Mouse (Mus musculus) gastrocnemius, adult 8-10 months (tissue): ENCODE data around the gene Tmed2. TPM values are rescaled to one million over a fixed set of nuclear protein-coding genes. Genes with fewer than 3 reads are reported as not detected.
"Not testable (repeated sequence)": the region's sequence is repeated elsewhere in the genome, so short reads cannot be mapped to it uniquely, and the experiment has no call there.

ENCODE experiments used
- DNase-seq, 2 experiments: peaks; one replicate each; pipeline ENCODE4 v3.0.0; 2022; ENCODE audit warnings: low spot score in 2 of 2
- total RNA-seq, 4 experiments: library from RNA; stranded (reverse); gene quantifications; 2 replicates each; pipeline ENCODE4 v1.2.4; 2022

The Tmed2 gene
- total RNA-seq, 4 experiments from 2014 or later = 149 to 173 (median 155) TPM

DNA sequence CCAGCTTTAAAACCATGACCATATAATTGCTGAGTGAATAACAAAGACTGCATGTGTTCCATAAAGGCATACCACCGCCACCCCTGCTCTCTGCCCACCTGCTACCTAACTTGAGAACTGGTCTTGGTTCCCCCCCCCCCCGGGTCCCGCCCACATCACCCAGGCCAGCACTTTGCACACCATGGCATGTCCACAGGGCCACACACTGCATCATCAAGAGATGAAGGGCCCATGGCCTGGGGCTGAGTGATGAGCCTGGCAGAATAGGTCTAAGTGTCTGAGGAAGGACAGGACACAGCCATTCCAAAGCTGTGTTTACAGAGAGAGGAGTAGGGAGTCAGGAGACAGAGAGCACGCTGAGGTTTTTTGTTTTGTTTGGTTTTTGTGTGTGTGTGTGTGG is 12.1 kb upstream of the Tmed2 start:
- no peak for DNase-seq

DNA sequence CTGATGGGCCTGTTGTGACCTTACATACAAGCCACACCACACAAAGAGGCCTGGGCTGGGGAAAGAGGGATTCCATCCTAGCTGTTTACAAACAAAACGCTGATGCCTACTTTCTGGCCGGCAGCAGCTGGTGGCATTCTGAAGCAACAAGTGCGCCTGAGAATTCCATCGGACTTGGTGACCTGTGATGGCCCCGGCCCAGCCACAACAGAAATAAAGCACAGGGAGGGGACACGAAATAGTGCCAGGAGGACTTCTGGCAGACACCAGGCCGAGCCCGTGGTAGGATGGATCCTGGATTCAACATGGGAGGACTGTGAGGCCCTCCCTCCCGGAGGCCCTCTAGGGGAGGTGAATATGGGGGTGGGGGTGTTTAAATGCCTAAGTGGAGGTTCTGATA is 11.7 kb upstream of the Tmed2 start:
- DNase-seq = peak; percentile 65 to 74

DNA sequence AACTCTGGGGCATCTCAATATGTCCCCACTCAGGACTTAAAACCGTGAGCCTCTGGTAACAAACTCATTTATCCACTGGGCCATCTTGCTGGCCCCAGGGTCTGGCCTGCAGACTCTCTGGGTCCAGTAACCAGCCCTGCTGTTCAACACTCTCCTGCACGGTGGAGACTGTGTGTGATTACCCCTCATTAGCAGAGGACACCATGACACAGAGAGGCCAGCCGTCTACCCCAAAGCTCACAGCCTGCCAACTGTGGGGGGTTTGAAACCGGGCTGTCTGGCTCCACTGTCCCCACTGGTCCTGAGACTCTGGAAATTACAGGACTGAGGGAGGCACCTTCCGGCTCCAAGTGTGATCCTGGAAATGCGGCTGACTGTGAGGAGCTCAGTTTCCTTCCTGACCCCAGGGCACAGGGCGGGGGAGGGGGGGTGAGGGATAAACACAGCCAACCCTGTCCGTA is 11.3 kb upstream of the Tmed2 start:
- DNase-seq = peak; percentile 15 to 38

DNA sequence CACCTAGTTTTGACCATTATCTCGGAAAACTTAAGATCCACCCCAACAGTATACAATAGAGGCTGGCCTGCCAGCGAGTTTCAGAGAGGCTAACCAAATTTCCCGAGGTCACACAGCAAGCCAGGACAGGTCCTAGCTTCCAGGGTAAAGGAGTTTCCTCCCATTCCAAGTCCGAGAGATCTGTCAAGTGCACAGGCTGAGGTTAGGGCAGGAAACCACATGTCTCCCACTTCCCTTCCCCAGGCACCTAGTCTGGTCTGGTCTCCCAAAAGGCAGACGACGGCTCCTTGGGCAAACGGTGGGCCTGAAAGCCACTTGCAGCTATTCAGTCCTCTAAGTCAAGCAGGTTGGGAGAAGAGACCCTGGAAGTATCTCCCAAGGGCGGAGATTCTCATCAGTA is 10.8 kb upstream of the Tmed2 start:
- DNase-seq = no peak

DNA sequence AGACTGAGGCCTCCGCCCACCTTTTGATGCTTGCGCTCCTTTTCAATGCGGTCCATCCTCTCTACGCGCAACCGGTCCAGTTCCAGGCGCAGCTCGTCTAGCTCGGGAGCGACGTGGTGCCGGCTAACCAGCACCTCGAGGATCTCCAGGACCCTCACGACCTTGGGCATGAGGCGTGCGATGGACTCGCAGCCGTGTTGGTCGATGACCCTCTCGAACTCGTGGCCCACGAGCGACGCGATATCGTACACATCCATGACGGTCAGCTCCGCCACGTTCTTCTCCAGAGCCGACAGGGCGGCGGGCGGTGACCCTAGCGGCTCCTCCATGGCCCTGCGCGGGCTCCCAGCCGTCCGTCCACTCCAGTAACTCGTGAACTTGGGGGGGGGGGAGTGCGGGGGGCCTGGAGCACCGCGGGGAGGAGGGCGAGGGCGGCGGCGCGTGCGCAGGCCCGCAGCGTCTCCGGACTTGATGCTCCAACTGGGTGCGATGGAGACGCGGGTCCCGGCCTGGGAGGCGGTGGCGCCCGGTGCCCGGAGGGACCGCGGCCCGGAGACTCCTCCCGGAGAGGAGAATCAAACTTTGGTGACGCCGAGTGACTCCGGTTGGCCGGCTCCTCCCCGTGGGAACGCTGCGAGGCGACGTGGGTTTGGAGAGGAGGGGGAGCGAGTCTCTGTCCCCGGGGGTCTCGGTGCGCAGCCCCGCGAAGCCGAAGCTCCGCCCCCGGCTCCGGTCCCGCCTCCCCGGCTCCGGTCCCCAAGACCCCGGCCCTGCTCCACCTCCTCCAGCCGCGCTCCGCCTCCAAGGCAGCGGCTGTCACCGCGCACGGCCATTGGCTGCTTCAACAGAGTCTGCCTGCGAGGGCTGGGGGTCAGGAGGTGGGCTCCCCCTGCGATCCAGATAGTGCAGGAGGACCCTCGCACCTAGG is 9.6 kb upstream of the Tmed2 start, which contains the start of gene Rilpl1:
Rilpl1 (minus strand) TSS at position 737 of the 928 bp plus-strand sequence.
- DNase-seq = peak; percentile 69 to 77

DNA sequence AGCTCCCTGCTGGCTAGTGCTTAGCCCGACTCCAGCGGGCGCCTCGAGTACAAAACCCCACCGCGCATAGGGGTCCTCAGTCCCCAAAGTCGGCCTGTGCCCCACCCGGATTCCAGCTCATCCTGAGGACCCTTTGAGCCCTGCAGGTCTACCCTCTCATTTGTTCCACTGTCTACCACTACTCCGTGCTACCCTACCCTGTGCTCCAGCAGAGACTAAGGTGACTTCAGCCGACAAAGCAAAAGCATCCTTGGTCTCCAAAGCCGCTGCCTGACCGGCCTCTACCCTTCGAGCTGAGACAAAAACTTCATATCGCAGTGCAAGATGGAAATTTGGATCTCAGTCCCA is 8.9 kb upstream of the Tmed2 start:
- DNase-seq = no peak

DNA sequence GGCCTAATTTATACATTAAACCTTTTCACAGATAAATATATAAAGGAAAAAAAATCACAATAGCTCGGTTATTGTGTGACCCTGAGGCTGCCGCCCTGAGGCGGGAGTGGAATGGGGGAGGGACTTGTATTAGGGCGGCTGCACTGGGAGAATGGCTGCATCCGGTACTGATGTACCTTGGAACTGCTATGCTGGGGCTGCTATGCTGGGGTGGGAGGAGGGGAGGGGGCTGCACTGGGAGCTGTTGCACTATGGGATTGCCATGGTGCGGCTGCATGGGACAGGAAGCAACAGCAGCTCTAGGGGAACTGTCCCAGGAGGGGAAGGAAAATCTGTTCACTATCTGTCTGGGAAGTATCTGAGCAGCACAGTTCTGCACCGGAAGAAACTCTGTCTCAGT is 8.0 kb upstream of the Tmed2 start:
- DNase-seq = no peak

DNA sequence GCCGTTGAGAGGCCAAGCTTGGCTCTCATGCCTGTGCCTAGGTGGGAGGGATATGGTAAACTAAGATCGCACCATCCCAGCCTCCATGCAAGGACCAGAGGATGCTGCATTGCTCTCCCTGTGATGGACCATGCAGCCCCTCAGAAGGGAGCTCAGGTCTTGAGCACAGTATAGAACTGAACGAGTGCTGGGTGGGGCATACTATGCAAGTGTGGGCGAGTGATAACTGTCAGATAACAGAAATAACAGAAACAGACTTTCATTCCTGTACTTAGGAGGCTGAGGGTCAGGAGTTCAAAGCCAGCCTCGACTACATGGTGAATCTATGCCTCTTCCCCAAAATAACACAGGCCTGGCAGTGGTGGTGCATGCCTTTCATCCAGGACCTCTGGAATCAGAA is 5.5 kb upstream of the Tmed2 start:
- DNase-seq = no peak

DNA sequence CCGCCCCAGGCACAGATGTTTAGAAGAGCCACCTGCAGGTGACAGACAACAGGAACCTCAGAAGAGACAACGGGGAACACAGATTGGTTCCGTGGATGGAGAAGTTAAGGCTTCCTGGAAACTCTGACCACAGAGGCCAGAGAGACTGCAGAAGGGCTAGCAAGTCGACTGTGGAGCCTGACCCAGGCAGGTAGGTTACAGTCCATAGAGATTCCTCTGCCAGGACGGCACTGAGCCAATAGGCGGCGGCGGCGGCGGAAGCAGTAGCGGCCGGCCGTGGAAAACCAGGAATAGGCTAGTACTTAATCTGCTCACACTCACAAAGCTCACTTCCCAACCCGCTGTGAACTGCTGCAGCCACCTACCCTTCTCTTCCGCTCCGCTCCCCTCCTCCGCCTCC is 3.7 kb upstream of the Tmed2 start:
- DNase-seq = peak; percentile 25 to 63

DNA sequence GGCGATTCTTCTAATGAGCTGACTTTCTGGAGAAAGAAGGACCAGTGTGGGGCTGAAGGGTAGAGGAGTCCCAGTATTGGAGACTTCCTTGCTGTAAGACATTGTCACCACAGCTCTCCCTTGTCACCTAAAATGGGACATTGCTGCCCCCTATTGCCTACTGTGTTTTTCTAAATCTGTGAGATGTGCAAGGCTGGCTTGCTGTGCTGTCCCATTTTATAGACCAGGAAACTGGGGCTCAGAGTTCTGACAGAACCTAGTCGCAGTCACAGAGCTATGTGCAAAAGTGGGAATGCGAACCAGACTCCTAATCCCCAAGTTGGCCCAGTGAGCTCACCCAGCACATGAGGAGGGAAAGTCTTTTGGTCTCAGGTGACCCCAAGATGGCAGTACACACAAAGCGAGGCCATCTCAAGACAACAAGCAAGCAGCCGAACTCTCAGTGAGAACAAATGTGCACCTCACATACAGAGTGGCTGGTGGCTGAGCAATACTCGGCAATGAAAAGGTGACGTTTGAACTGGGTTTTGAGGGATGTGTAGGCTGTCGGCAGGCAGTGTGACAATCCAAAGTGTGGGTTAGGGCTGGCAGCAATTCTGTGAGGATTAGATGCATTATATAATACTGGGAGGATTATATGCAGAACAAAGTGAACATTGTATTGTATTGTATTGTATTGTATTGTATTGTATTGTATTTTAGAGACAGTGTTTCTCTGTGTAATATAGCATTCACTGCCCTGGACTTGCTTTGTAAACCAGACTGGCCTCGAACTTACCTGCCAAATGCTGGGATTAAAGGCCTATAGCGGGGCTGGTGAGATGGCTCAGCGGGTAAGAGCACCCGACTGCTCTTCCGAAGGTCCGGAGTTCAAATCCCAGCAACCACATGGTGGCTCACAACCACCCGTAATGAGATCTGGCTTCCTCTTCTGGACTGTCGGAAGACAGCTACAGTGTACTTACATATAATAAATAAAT is 1.4 kb upstream of the Tmed2 start:
- DNase-seq = peak in 1 of 2 experiments; percentile 35

DNA sequence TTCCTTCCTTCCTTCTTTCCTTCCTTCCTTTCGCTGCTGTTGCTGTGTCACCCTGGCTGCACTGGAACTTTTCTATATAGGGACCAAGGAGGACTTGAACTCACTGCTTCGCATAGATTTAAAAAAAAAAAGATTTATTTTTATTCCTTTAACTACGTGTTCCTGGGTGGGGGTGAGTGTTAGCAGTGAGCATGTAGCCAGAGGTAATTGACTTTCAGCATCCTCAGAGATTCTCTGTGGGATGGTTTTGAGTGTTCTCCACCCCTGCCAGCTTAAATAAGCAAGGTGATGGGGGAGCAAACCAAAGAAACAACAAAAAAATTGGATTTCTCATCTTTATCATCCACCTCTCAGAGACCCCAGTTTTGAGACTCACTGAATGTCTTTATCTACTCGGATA is 590 bp upstream of the Tmed2 start:
- no peak for DNase-seq

DNA sequence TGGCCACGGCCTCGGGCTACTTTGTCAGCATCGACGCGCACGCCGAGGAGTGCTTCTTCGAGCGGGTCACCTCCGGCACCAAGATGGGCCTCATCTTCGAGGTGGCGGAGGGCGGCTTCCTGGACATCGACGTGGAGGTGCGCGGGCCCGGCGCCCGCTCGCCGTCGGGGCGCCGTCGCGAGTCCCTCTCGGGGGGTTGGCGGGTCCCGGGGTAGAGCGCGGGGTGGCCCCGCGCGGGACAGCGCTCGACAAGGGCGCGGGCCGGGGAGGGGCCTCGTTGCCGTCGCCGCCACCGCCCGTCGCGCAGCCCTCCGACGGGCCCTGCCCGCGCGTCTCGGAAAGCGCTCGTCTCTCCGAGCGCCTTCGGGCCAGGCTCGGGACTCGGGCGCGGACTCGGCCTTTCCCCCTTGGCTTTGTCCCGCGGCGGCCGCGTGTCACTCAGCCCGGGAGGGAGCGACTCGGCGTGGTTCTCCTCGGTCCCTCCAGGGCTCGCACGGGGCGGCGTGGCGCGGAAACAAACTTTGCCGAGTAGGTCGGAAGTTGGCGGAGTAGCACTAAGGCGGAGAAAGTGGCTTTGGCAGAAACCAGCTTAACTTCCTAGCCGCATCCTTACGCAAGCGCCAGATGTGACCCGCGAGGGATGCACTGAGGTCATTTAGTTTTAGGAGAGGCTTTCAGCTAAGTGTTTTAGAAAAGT is 558 bp downstream of the Tmed2 start:
- DNase-seq = peak; percentile 52 to 59

DNA sequence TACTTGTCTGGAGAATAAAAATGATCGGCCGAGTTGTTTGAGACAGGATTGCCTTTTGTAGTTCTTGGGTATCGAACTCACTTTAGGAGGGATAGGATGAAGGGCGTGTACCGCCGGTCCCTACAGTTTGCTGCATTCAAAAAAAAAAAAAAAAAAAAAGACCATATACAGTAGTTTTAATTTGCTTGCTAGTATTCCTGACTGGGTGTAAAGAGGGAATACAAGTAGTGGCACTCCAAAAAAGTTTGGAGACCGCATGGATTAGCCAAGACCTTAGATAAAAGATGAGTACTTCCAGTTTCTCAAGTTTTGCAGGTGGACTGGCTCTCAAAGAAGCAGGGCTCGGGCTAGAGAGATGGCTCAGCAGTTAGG is 1.1 kb downstream of the Tmed2 start:
- no peak for DNase-seq

DNA sequence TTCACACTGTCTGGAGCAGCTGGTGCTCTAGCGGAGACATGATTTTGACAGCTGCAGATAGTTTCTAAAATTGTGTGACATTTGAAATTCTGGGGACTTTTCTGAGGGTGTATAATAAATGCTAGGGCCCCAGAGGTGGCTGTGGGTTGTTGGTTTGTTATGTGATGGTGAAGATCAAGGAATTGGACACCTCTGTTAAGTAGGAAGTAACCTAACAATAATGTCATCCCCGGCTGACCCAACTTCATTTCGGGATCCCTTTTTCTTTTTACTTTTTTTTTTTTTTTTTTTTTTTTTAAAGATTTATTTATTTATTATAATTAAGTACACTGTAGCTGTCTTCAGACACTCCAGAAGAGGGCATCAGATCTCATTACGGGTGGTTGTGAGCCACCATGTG is 10.2 kb downstream of the Tmed2 start:
- DNase-seq = not testable (repeated sequence)

DNA sequence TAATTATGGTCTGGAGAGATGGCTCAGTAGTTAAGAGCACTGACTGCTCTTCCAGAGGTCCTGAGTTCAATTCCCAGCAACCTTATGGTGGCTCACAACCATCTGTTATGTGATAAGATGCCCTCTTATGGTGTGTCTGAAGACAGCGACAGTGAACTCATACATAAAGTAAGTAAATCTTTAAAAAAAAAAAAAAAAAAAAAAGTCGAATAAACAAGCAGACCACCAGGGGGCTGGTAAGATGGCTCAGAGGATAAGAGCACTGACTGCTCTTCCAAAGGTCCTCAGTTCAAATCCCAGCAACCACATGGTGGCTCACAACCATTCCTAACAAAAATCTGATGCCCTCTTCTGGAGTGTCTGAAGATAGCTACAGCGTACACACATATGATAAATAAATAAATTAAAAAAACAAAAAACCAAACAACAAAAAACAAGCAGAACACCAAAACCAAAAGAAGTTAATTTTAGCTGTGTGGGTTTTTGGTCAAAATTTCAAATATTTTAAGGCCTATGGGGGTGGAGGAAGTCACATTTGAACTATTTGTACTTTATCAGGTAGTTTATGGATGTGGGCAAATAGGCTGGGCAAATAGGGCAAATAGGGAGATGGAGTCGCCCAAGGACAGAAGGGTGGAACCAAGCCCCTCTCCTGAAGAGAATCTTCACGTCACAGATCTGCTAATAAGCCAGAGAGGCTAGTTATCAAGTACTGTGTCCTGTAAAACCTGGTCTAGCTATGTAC is 11.0 kb downstream of the Tmed2 start:
- DNase-seq = not testable (repeated sequence)

DNA sequence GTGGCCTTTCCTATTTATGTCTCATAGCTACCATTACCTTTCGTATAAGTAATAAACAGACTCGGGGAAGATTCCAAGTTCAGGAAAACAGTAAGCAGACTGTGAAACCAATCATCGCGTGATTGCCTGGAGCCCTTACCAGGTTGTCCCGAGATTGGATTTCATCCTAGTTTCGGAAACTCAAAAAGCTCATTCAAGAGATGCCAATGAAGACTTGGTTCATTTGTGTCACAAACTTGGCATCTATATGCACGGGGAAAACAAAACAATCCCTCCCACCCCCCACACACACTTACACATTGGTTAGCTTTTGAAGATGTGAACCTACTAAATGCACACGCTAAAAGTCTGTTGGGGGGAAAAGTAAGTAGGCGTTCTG is 11.6 kb downstream of the Tmed2 start:
- no peak for DNase-seq

DNA sequence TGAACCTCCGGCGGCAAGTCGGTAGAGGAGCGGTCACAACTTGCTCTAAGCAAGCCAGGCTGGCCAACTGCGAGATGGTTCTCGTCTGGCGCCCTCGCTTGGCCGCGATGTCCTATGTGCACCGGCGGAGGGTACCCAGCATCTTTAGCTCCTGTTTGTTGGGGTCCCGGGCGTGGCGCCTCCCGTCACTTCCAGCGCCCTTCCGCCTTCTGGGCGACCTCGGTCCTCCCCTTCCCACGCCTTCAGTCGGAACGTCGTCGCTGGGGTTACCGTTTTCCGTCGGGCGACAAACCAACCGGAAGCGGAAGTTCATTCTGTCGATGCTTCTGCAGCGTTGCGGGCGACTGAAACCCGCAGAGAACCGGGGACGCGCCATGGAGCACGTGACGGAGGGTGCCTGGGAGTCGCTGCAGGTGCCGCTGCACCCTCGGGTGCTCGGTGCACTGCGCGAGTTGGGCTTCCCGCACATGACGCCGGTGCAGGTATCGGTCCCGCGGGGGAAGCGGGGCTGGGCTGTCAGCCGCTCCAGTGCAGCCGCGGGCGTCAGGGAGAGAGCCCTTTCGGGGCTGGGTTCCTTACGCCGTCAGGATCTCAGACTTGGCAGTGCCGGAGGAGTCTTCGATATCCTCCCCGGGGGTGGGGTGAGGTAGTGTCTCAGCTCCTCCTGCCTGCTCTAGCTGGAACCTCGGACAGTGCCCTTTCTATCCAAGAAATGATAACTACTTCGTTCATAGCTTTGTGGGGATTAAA is 12.2 kb downstream of the Tmed2 start, which contains the start of gene Ddx55:
Ddx55 (plus strand) TSS at position 307 of the 750 bp plus-strand sequence.
- peak; percentile 78 to 79 for DNase-seq

DNA sequence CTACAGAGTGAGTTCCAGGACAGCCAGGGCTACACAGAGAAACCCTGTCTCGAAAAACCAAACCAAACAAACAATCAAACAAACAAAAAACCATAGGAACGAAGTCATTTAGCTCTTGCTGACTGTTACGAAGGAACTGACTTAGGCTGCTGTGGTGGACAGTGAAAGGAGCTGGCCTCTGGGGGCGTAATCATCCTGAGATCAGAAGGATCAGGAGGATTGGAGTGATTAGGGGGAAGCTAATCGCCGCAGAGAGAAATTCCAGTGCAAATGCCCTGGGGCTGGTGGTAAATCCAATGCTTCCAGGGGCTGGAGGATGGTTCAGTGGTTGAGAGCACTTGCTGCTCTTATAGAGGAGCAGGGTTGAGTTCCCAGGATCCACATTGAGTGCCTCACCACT is 13.1 kb downstream of the Tmed2 start:
- DNase-seq = no peak

DNA sequence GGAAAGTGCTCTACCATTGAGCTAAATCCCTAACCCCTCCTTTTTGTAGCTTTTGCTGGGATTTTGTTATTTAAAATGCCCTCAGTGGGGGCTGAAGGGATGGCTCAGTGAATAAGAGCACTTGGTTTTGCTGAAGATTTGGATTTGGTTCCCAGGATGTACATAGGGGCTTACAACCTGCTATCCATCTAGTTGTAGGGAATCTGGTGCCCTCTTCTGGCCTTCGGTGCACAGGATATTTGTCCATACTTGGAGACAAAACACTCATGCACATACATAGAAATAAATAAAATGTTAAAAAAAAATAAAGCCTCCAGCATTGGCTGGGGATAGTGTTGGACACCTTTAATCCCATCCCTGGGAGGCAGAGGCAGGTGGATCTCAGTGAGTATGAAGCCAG is 14.7 kb downstream of the Tmed2 start:
- no peak for DNase-seq

DNA sequence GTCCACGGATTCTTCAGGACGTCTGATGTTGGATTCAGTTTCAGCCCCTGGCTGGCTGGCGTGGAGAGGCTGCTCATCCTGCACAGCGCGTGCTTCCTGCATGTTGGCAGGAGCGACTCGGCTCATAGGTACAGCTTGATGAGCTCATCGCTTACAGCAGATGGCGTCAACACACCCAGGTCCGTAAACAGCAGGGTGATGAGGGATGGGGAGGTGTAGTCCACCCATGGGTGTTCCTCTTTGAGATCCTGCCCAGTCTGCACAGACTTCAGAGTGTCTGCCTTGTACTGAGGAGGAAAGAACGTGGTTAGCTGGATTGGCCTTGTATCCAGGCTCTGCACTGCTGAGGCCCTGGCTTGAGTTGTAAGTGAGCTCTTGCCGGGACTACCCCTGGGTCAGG is 30.6 kb downstream of the Tmed2 start:
- DNase-seq = no peak
